Mouse (Mus musculus) cerebellum, adult 8-10 months (tissue): ENCODE data around the gene Kifc3.

Experiments used
- DNase-seq: peaks from one replicate; pipeline ENCODE4 v3.0.0; 2022

Gene Kifc3

DNA sequence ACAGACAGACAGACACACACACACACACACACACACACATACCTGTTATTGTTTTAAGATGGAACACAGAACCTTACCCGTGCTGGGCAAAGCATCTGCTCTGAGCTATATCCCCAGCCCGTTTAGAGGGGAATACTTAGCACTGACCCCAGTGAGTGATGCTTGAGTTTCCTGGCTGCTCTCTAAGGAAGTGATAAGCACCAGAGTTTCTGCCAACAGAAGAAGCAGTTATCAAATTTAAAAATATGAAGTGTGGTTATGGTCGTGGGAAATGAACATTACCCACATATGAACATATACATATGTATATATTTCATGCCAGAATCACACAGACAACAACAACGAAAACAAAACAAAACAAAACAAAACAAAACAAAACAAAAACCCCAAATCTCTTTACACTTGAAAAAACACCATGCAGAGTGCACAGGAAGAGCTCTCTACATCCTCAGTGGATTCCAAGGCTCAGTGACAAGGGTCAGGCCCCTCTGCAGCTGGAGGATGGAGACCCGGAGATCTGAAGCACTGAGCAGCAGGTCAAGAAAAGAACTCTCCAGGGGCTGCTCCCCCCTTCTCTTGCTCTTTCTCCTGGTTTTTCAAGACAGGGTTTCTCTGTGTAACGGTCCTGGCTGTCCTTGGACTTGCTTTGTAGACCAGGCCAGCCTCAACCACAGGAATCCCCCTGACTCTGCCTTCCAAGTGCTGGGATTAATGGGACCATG is 142.6 kb downstream of the Kifc3 start:
- no peak for DNase-seq

DNA sequence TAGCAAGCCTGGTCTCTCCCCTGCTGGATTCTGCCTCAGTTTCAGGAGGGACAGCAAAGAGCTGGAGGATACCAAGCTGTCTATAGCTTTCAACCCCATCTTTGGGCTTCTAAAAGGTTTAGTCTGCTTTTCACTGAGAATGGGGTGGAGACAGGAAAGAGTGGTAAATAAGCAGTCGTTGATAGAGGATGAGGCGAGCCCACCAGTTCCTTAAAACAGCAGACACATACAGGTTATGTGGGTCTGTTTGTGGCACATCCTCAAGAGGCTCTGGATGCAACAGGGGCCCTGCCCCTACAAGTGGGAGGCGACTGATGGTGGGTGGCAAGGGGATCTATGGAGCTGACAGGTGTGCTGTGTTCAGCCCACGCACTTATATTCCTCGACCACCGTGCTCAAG is 144.0 kb downstream of the Kifc3 start:
- DNase-seq = no peak

DNA sequence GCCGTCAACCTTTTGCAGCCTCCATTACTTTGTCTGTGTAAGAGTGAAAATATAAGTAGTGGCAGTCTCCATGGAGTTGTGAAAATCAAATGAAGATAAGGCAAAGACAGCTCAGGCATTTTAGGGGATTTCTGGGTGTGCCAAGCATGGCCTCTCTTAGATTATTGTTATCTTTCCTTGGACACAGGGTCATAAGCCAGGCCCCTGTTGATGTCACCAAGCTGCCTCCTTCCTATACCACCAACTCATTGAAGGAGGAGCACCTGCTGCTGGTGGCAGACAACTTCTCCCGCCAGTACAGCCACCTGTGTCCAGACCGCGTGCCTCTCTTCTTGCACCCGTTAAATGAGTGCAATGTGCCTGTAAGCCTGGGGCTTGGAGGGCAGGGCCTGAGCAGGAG is 146.2 kb downstream of the Kifc3 start:
- DNase-seq = no peak

DNA sequence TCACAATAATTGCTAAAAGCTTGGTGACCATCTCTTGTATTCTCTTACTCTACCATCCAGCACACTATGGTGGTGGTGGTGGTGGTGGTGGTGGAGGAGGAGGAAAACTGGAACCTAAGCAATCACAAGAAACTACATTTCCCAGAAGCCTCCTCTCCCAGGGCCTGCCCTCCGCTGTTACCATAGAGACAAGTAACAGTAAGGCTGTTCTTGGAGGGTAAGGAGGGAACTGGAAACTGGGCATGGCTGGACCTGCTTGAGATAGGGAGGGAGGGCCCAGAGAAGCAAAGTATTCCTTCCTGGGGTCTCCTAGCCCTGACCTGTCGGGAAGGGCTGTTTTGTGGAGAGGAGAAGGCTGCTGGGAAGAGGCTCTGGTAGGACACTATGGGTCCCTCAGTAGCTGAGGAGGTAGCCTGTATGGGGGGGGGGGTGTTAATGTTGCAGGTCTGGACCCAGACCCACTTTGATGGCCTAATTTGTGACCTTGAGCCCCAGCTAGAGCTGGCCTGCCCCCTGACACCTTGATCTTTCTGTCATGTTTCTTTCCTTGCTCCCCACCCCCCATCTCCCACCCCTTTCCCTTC is 147.6 kb downstream of the Kifc3 start, which contains the start of gene Drc7:
Gene Drc7 (plus strand): TSS at position 177 of the 584 bp plus-strand sequence.
- no peak for DNase-seq

DNA sequence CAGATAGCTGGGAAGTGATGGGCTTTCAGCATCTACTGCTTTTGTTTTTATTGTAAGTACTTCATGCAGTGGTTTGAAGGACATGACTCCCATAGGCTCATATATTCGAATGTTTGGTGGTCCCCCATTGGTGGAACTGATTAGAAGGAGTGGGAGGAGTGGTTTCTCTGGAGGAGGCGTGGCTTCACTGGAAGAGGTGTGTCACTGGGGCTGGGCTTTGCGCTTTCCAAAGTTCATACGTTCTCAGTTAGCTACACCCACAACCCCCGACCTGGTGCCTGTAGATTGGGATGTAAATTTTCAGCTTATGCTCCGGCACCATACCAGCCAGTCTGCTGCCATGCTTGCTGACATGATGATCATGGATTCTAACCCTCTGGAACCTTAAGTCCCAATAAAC is 148.2 kb downstream of the Kifc3 start:
- no peak for DNase-seq
